Mouse (Mus musculus) gastrocnemius, postnatal 25 days (tissue): ENCODE data around the gene Plekha1. TPM values are rescaled to one million over a fixed set of nuclear protein-coding genes. Genes with fewer than 3 reads are reported as not detected.
A peak's percentile ranks its signal among the peaks of the same experiment; 100 is the strongest.

Experiments used
- DNase-seq: peaks from one replicate; pipeline ENCODE4 v3.0.0; 2022
- microRNA-seq, 2 experiments: library from miRNA; unstranded; fragments of <30 nt; microRNA quantifications; one replicate each; pipeline ENCODE4 v1.2.0; 2021; ENCODE audit warnings: borderline replicate concordance in 2 of 2
- total RNA-seq, 2 experiments: library from RNA; stranded (reverse); gene quantifications; 1 replicate in 1 of 2; 2 replicates in 1 of 2; pipeline ENCODE4 v1.2.3; 2021

The Plekha1 gene
- total RNA-seq, 2 experiments from 2014 or later, result 22.8 to 23.2 TPM

DNA sequence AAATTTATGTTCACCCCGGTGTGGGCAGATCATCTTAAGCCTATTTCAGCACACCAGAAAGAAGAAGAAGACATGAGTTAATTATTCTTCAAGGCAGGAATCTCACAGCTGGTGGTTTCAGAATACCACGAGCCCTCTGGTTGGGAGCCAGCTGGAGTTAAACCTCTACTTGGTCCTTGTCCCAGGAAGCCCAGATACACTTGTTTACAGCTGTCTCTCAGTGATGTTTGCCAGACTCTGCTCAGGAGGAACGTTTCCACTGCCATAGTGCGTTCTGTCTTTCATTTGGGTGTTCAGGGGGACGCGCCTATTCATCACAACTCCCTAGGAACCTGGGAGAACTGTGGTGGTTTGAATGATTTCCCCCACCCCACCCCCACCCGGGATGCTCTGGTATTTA is 94.3 kb downstream of the Plekha1 start:
- DNase-seq, result peak; percentile 87

DNA sequence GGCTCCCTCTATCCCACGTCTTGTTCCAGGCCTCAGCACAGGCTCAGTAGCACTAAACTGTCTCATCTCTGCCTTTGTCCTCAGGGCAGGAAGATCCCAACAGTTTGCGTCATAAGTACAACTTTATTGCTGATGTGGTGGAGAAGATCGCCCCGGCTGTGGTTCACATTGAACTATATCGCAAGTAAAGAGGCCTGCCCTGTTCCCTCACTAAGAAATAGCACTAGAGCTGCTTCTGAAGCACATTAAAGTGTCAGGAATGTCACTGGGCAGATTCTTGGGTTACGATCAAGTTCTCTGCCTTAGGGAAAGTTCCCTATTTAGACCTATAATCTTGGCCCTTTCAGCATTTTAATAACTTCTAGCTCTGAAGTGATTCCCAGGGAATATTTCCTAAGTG is 95.9 kb downstream of the Plekha1 start:
- no peak for DNase-seq

Small RNA genes within 50 kb of the gene (microRNA-seq; reads per million reads assigned to microRNA genes)
- gene Mir7061, result 0 to 0.74 reads per million in 2 experiments

Other genes with a start within 250 kb of the Plekha1 start
- under 1 TPM in 1 of 2 experiments, not detected in 1; 0.24 TPM for gene Btbd16, start 91.7 kb upstream of the Plekha1 start, total RNA-seq
- 10 to 100 TPM; 31.9 to 34.9 TPM for gene Htra1, start 70.4 kb downstream of the Plekha1 start, total RNA-seq
- gene Dmbt1, start 166.3 kb downstream of the Plekha1 start, total RNA-seq, result not detected